Mouse (Mus musculus) hindbrain, postnatal 0 days (tissue): ENCODE measurements around the gene Rnf225. TPM values are rescaled to one million over a fixed set of nuclear protein-coding genes. Genes with fewer than 3 reads are reported as not detected.

Experiments used
- ATAC-seq: fragments of 200-750 bp; cut with Nextera tagmentation; 2 replicates; pipeline ENCODE4 v1.8.0; 2017; ENCODE audit warnings: mild to moderate bottlenecking, moderate TSS enrichment, moderate library complexity
- DNase-seq: peaks from one replicate; pipeline ENCODE4 v3.0.0-alpha.2; 2015; ENCODE audit warnings: low spot score
- H3K27ac ChIP-seq: fragments of 300-500 bp; sonication (generic); 2 replicates; pipeline ENCODE4 v1.5.1; 2014; ENCODE audit warnings: mild to moderate bottlenecking
- H3K27me3 ChIP-seq: fragments of 300-500 bp; sonication (generic); 2 replicates; pipeline ENCODE4 v1.6.1; 2014; ENCODE audit warnings: low read length, mixed read lengths; ENCODE audit not compliant: insufficient read depth
- H3K36me3 ChIP-seq: fragments of 300-500 bp; sonication (generic); 2 replicates; pipeline ENCODE4 v1.6.1; 2014; ENCODE audit warnings: low read length, mixed read lengths; ENCODE audit not compliant: insufficient read depth
- H3K4me1 ChIP-seq: fragments of 300-500 bp; sonication (generic); 2 replicates; pipeline ENCODE4 v1.6.1; 2014; ENCODE audit warnings: antibody characterized with exemption, low read length, mixed read lengths; ENCODE audit not compliant: insufficient read depth
- H3K4me2 ChIP-seq: fragments of 300-500 bp; sonication (generic); 2 replicates; pipeline ENCODE4 v1.6.1; 2014; ENCODE audit warnings: low read depth, mild to moderate bottlenecking, low read length, moderate library complexity, mixed read lengths
- H3K4me3 ChIP-seq: fragments of 300-500 bp; sonication (generic); 2 replicates; pipeline ENCODE4 v1.5.1; 2014; ENCODE audit warnings: low read length
- H3K9ac ChIP-seq: fragments of 300-500 bp; sonication (generic); replicated peaks from 2 replicates; pipeline ENCODE4 v1.6.1; 2014; ENCODE audit warnings: mild to moderate bottlenecking, low read length, moderate library complexity, mixed read lengths
- H3K9me3 ChIP-seq: fragments of 300-500 bp; sonication (generic); 2 replicates; pipeline ENCODE4 v1.6.1; 2016; ENCODE audit warnings: low read length, mixed read lengths
- CTCF ChIP-seq: IDR thresholded peaks from 2 replicates; pipeline ENCODE4 v1.5.1; 2016; ENCODE audit warnings: antibody characterized with exemption, control low read depth, low read depth
- WGBS: fragments of 180-500 bp; shearing (Covaris S2); extraction: QIAGEN DNeasy Blood & Tissue Kit; methylation state at CpG from one replicate; pipeline ENCODE4 v1.1.7; 2014; 5-methylcytosine and 5-hydroxymethylcytosine counted together
- polyA plus RNA-seq: library from polyadenylated mRNA; unstranded; fragments of >200 nt; fragmentation: Nextera tagmentation; extraction: Ambion mirVana; gene quantifications from 2 replicates; pipeline ENCODE4 v1.2.1, GENCODE M21; 2015
- total RNA-seq: library from RNA; depleted of rRNA; stranded (reverse); fragments of >200 nt; gene quantifications from 2 replicates; pipeline ENCODE4 v1.2.3, GENCODE M21; 2014; rRNA removed

The Rnf225 gene
- total and polyA plus RNA-seq, 2 experiments from 2014 or later: 1.1 to 2.5 TPM

DNA sequence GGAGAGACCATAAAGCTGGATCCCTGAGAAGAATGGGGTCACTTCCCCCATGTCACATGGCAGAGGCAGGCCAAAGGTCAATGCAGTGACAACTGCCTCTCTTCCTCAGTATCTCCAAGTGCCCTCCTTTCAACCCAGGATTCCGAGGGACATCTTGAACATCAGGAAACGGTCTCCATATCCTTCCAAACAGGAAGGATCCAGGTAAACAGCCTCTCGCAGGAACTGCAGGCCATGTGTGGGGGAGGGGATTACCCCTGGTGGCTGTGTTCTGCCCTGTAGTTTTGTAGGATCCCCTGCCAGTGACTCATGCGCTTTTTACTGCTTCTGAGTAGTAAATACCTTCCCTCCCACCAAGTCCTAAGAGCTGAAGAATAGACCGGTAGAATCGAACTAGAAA lies 52.6 kb downstream of the Rnf225 start:
- TF ChIP-seq CTCF: no peak
- 83% methylated on average over 6 of the region's 6 CpGs for WGBS
- Histone ChIP-seq H3K27me3 (no peaks in the 10 kb centered on the region), H3K36me3 (no peaks in the 10 kb centered on the region), H3K27ac (no peak overlapping the region), H3K9me3 (no peaks in the 10 kb centered on the region), H3K9ac (no peak overlapping the region), H3K4me1 (no peaks in the 10 kb centered on the region), H3K4me2 (no peak overlapping the region), H3K4me3 (no peak overlapping the region)
- DNase-seq: no peak
- ATAC-seq: no peak

GRCm38 (mm10) chr7:12980291-12980690 lies 53.1 kb downstream of the Rnf225 start:
- WGBS: 90% methylated on average over 7 of the region's 7 CpGs
- ATAC-seq: no peak

More at GRCm38 (mm10) chr7:12980291-12980690, 53.1 kb downstream of the Rnf225 start:
- Histone ChIP-seq H3K4me1 (no peaks in the 10 kb centered on the region), H3K4me2 (no peak overlapping the region), H3K36me3 (no peaks in the 10 kb centered on the region), H3K9ac (no peak overlapping the region), H3K27ac (no peak overlapping the region), H3K27me3 (no peaks in the 10 kb centered on the region), H3K9me3 (no peaks in the 10 kb centered on the region), H3K4me3 (no peak overlapping the region)
- TF ChIP-seq CTCF: no peak
- DNase-seq: no peak

Other genes starting within 250 kb of the Rnf225 start
- gene Vmn2r55, start 242.4 kb upstream of the Rnf225 start, total RNA-seq: not detected in 2 replicates
- gene Vmn2r55, start 242.4 kb upstream of the Rnf225 start, polyA plus RNA-seq: not detected in 2 replicates
- 0.04 and 0.10 TPM in 2 replicates for gene Vmn2r56, start 192.4 kb upstream of the Rnf225 start, total RNA-seq
- gene Vmn2r56, start 192.4 kb upstream of the Rnf225 start, polyA plus RNA-seq: 0.03 TPM in 1 of 2 replicates, not detected in the other
- gene Zscan18, start 123.8 kb upstream of the Rnf225 start, total RNA-seq: 17.3 and 18.1 TPM in 2 replicates
- gene Zscan18, start 123.8 kb upstream of the Rnf225 start, polyA plus RNA-seq: 19.6 and 20.0 TPM in 2 replicates
- gene Zfp329, start 108.6 kb upstream of the Rnf225 start, total RNA-seq: 10.7 and 14.8 TPM in 2 replicates
- gene Zfp329, start 108.6 kb upstream of the Rnf225 start, polyA plus RNA-seq: 17.1 and 17.2 TPM in 2 replicates
- 15.2 and 31.8 TPM in 2 replicates for gene Zfp110, start 92.7 kb upstream of the Rnf225 start, total RNA-seq
- gene Zfp110, start 92.7 kb upstream of the Rnf225 start, polyA plus RNA-seq: 16.6 and 18.1 TPM in 2 replicates
- 7.7 and 10.7 TPM in 2 replicates for gene Zfp128, start 46.2 kb upstream of the Rnf225 start, total RNA-seq
- 1.9 and 2.1 TPM in 2 replicates for gene Zfp128, start 46.2 kb upstream of the Rnf225 start, polyA plus RNA-seq
- 7.4 and 7.7 TPM in 2 replicates for gene Zscan22, start 29.6 kb upstream of the Rnf225 start, total RNA-seq
- gene Zscan22, start 29.6 kb upstream of the Rnf225 start, polyA plus RNA-seq: 2.5 and 2.9 TPM in 2 replicates
- 1,864 and 2,267 TPM in 2 replicates for gene Rps5, start 5.1 kb upstream of the Rnf225 start, total RNA-seq
- gene Rps5, start 5.1 kb upstream of the Rnf225 start, polyA plus RNA-seq: 646 and 658 TPM in 2 replicates
- 25.5 and 30.1 TPM in 2 replicates for gene Zfp324, start 38.4 kb downstream of the Rnf225 start, total RNA-seq
- 6.8 and 7.1 TPM in 2 replicates for gene Zfp324, start 38.4 kb downstream of the Rnf225 start, polyA plus RNA-seq
- gene Zfp446, start 50.4 kb downstream of the Rnf225 start, total RNA-seq: 8.9 and 10.9 TPM in 2 replicates
- gene Zfp446, start 50.4 kb downstream of the Rnf225 start, polyA plus RNA-seq: 7.6 and 7.9 TPM in 2 replicates
- gene Slc27a5, start 70.8 kb downstream of the Rnf225 start, total RNA-seq: 1.1 and 1.7 TPM in 2 replicates
- gene Slc27a5, start 70.8 kb downstream of the Rnf225 start, polyA plus RNA-seq: 0.29 and 0.30 TPM in 2 replicates
- 483 and 563 TPM in 2 replicates for gene Trim28, start 71.7 kb downstream of the Rnf225 start, total RNA-seq
- 176 and 184 TPM in 2 replicates for gene Trim28, start 71.7 kb downstream of the Rnf225 start, polyA plus RNA-seq
- gene Zbtb45, start 82.6 kb downstream of the Rnf225 start, total RNA-seq: 41.6 and 47.6 TPM in 2 replicates
- 23.9 and 24.6 TPM in 2 replicates for gene Zbtb45, start 82.6 kb downstream of the Rnf225 start, polyA plus RNA-seq
- gene Chmp2a, start 107.4 kb downstream of the Rnf225 start, total RNA-seq: 59.7 and 68.0 TPM in 2 replicates
- gene Chmp2a, start 107.4 kb downstream of the Rnf225 start, polyA plus RNA-seq: 188 and 202 TPM in 2 replicates
- 320 and 345 TPM in 2 replicates for gene Ube2m, start 110.9 kb downstream of the Rnf225 start, total RNA-seq
- gene Ube2m, start 110.9 kb downstream of the Rnf225 start, polyA plus RNA-seq: 140 and 153 TPM in 2 replicates
- 9.6 and 11.5 TPM in 2 replicates for gene Mzf1, start 127.3 kb downstream of the Rnf225 start, total RNA-seq
- 7.7 and 8.7 TPM in 2 replicates for gene Mzf1, start 127.3 kb downstream of the Rnf225 start, polyA plus RNA-seq
- 0.43 and 0.58 TPM in 2 replicates for gene Vmn1r85, start 167.8 kb downstream of the Rnf225 start, total RNA-seq
- gene Vmn1r85, start 167.8 kb downstream of the Rnf225 start, polyA plus RNA-seq: 0.25 and 0.28 TPM in 2 replicates
- gene Vmn1r86, start 192.5 kb downstream of the Rnf225 start, total RNA-seq: not detected in 2 replicates
- not detected in 2 replicates for gene Vmn1r86, start 192.5 kb downstream of the Rnf225 start, polyA plus RNA-seq
- not detected in 2 replicates for gene Vmn1r87, start 212.7 kb downstream of the Rnf225 start, total RNA-seq
- gene Vmn1r87, start 212.7 kb downstream of the Rnf225 start, polyA plus RNA-seq: not detected in 2 replicates
- not detected in 2 replicates for gene Vmn1r88, start 232.2 kb downstream of the Rnf225 start, total RNA-seq
- 0.01 TPM in 1 of 2 replicates, not detected in the other for gene Vmn1r88, start 232.2 kb downstream of the Rnf225 start, polyA plus RNA-seq